Mouse (Mus musculus) C2C12 (cell line): ENCODE data around the gene Col19a1. TPM values are rescaled to one million over a fixed set of nuclear protein-coding genes. Genes with fewer than 3 reads are reported as not detected.

Source experiments
- H3K27me3 ChIP-seq: one replicate; pipeline ENCODE4 v1.6.1; 2011; ENCODE audit not compliant: control insufficient read depth, insufficient read depth, insufficient read length
- H3K36me3 ChIP-seq: one replicate; pipeline ENCODE4 v1.6.1; 2011; ENCODE audit not compliant: control insufficient read depth, insufficient read depth
- H3K4me3 ChIP-seq: one replicate; pipeline ENCODE4 v1.5.1; 2011; ENCODE audit warnings: mild to moderate bottlenecking, control low read depth; ENCODE audit not compliant: poor library complexity, insufficient read depth, severe bottlenecking
- H3K79me2 ChIP-seq: one replicate; pipeline ENCODE4 v1.6.1; 2011; ENCODE audit not compliant: control insufficient read depth, insufficient read depth
- H3K79me3 ChIP-seq: one replicate; pipeline ENCODE4 v1.6.1; 2011; ENCODE audit warnings: low read depth, control low read depth
- H3ac ChIP-seq: one replicate; pipeline ENCODE3; 2011; ENCODE audit warnings: low read depth; ENCODE audit not compliant: control insufficient read depth, insufficient read length
- CEBPB ChIP-seq: IDR thresholded peaks from one replicate; pipeline ENCODE4 v1.6.1; 2011; ENCODE audit warnings: low read depth, mild to moderate bottlenecking, control low read depth, moderate library complexity
- CTCF ChIP-seq: IDR thresholded peaks from one replicate; pipeline ENCODE4 v1.5.1; 2011; ENCODE audit not compliant: control insufficient read depth, insufficient read depth, insufficient read length
- FOSL1 ChIP-seq: IDR thresholded peaks from one replicate; pipeline ENCODE4 v1.8.0; 2011; ENCODE audit warnings: mild to moderate bottlenecking, low read length; ENCODE audit not compliant: poor library complexity, insufficient read depth, severe bottlenecking
- MAX ChIP-seq: IDR thresholded peaks from one replicate; pipeline ENCODE4 v1.6.1; 2011; ENCODE audit warnings: mild to moderate bottlenecking, control low read depth
- MYOD1 ChIP-seq: IDR thresholded peaks from one replicate; pipeline ENCODE4 v1.6.1; 2011; ENCODE audit warnings: low read depth; ENCODE audit not compliant: control insufficient read depth, insufficient read length
- MYOG ChIP-seq: IDR thresholded peaks from one replicate; pipeline ENCODE4 v1.6.1; 2011; ENCODE audit not compliant: control insufficient read depth, insufficient read length; ENCODE audit errors: extremely low read depth
- USF1 ChIP-seq: IDR thresholded peaks from one replicate; pipeline ENCODE4 v1.6.1; 2011; ENCODE audit warnings: low read depth, mild to moderate bottlenecking, control low read depth, moderate library complexity
- polyA plus RNA-seq: library from polyadenylated mRNA; unstranded; fragments of >200 nt; fragmentation: generic; extraction: Trizol; gene quantifications from one replicate; pipeline ENCODE4 v1.2.1, GENCODE M21; 2012; ENCODE audit warnings: missing spikeins

The Col19a1 gene
- polyA plus RNA-seq, 1 experiment, result 0.01 TPM

GRCm38 (mm10) chr1:24484161-24484560 lies 103.1 kb downstream of the Col19a1 start:
- H3K27me3 ChIP-seq, result no peaks in the 10 kb centered on the region
- no peaks in the 10 kb centered on the region for H3K36me3 ChIP-seq
- no peaks in the 10 kb centered on the region for H3K79me3 ChIP-seq
- TF ChIP-seq USF1, result no peak
- no peak for TF ChIP-seq MAX
- no peak for TF ChIP-seq MYOG
- no peak for TF ChIP-seq FOSL1
- no peak overlapping the region for H3K4me3 ChIP-seq
- no peak overlapping the region for H3ac ChIP-seq
- H3K79me2 ChIP-seq, result no peaks in the 10 kb centered on the region

- Histone ChIP-seq H3K27me3 (no peaks in the 10 kb centered on the region), H3K79me3 (no peaks in the 10 kb centered on the region), H3ac (no peak overlapping the region), H3K79me2 (no peaks in the 10 kb centered on the region), H3K4me3 (no peak overlapping the region), H3K36me3 (no peaks in the 10 kb centered on the region)
- TF ChIP-seq MYOD1 (peak; percentile 72), FOSL1 (no peak)
Observed at GRCm38 (mm10) chr1:24471096-24471710, 116.1 kb downstream of the Col19a1 start.

GRCm38 (mm10) chr1:24470633-24471032 lies 116.6 kb downstream of the Col19a1 start:
- Histone ChIP-seq H3ac (no peak overlapping the region), H3K79me2 (no peaks in the 10 kb centered on the region), H3K79me3 (no peaks in the 10 kb centered on the region), H3K36me3 (no peaks in the 10 kb centered on the region), H3K27me3 (no peaks in the 10 kb centered on the region), H3K4me3 (no peak overlapping the region)
- TF ChIP-seq CTCF, result no peak
- TF ChIP-seq USF1, result no peak
- no peak for TF ChIP-seq CEBPB
- no peak for TF ChIP-seq MYOD1
- TF ChIP-seq MYOG, result no peak
- TF ChIP-seq FOSL1, result no peak
- no peak for TF ChIP-seq MAX

GRCm38 (mm10) chr1:24461305-24461887 lies 125.9 kb downstream of the Col19a1 start:
- H3ac ChIP-seq, result no peak overlapping the region
- no peaks in the 10 kb centered on the region for H3K79me3 ChIP-seq
- H3K4me3 ChIP-seq, result no peak overlapping the region
- no peaks in the 10 kb centered on the region for H3K27me3 ChIP-seq
- no peak for TF ChIP-seq CEBPB
- no peak for TF ChIP-seq CTCF
- TF ChIP-seq MAX, result no peak
- no peak for TF ChIP-seq FOSL1
- TF ChIP-seq MYOG, result no peak
- no peak for TF ChIP-seq USF1
- no peaks in the 10 kb centered on the region for H3K79me2 ChIP-seq
- H3K36me3 ChIP-seq, result no peaks in the 10 kb centered on the region

GRCm38 (mm10) chr1:24458015-24458414 lies 129.3 kb downstream of the Col19a1 start:
- no peaks in the 10 kb centered on the region for H3K36me3 ChIP-seq
- TF ChIP-seq CTCF, result no peak
- TF ChIP-seq MYOD1, result no peak
- TF ChIP-seq MAX, result no peak
- H3ac ChIP-seq, result no peak overlapping the region
- H3K27me3 ChIP-seq, result no peaks in the 10 kb centered on the region
- H3K79me3 ChIP-seq, result no peaks in the 10 kb centered on the region
- no peak overlapping the region for H3K4me3 ChIP-seq
- H3K79me2 ChIP-seq, result no peaks in the 10 kb centered on the region

- Histone ChIP-seq H3K79me2 (no peaks in the 10 kb centered on the region), H3K4me3 (no peak overlapping the region), H3ac (no peak overlapping the region), H3K79me3 (no peaks in the 10 kb centered on the region), H3K27me3 (no peaks in the 10 kb centered on the region), H3K36me3 (no peaks in the 10 kb centered on the region)
- TF ChIP-seq CTCF (no peak), MAX (no peak), FOSL1 (no peak), CEBPB (no peak), USF1 (no peak)
Observed at GRCm38 (mm10) chr1:24452572-24453269, 134.6 kb downstream of the Col19a1 start.
